Mouse (Mus musculus) midbrain, postnatal 0 days (tissue): ENCODE data around the gene Adam30. TPM values are rescaled to one million over a fixed set of nuclear protein-coding genes. Genes with fewer than 3 reads are reported as not detected.

ENCODE experiments used
- ATAC-seq: fragments of 200-750 bp; cut with Nextera tagmentation; 2 replicates; pipeline ENCODE4 v1.8.0; 2017; ENCODE audit warnings: moderate number of reproducible peaks, mild to moderate bottlenecking, moderate TSS enrichment, moderate library complexity; ENCODE audit not compliant: low FRiP score
- DNase-seq: peaks from one replicate; pipeline ENCODE4 v3.0.0-alpha.2; 2015; ENCODE audit warnings: low spot score
- H3K27ac ChIP-seq: fragments of 300-500 bp; sonication (generic); 2 replicates; pipeline ENCODE4 v1.5.1; 2014; ENCODE audit warnings: low read depth, mild to moderate bottlenecking, low read length, mixed read lengths
- H3K27me3 ChIP-seq: fragments of 300-500 bp; sonication (generic); 2 replicates; pipeline ENCODE4 v1.6.1; 2014; ENCODE audit warnings: low read length, control low read depth, mixed read lengths; ENCODE audit not compliant: insufficient read depth
- H3K36me3 ChIP-seq: fragments of 300-500 bp; sonication (generic); 2 replicates; pipeline ENCODE4 v1.6.1; 2014; ENCODE audit warnings: low read length, control low read depth, mixed read lengths; ENCODE audit not compliant: insufficient read depth
- H3K4me1 ChIP-seq: fragments of 300-500 bp; sonication (generic); 2 replicates; pipeline ENCODE4 v1.6.1; 2014; ENCODE audit warnings: mild to moderate bottlenecking, control low read depth, antibody characterized with exemption, low read length, mixed read lengths; ENCODE audit not compliant: insufficient read depth
- H3K4me2 ChIP-seq: fragments of 300-500 bp; sonication (generic); 2 replicates; pipeline ENCODE4 v1.6.1; 2014; ENCODE audit warnings: low read depth, mild to moderate bottlenecking, low read length, mixed read lengths; ENCODE audit not compliant: poor library complexity, severe bottlenecking
- H3K4me3 ChIP-seq: fragments of 300-500 bp; sonication (generic); 2 replicates; pipeline ENCODE4 v1.5.1; 2014; ENCODE audit warnings: low read depth, mild to moderate bottlenecking, low read length, moderate library complexity
- H3K9ac ChIP-seq: fragments of 300-500 bp; sonication (generic); replicated peaks from 2 replicates; pipeline ENCODE4 v1.6.1; 2014; ENCODE audit warnings: mild to moderate bottlenecking, low read length, moderate library complexity, mixed read lengths; ENCODE audit not compliant: poor library complexity, severe bottlenecking
- H3K9me3 ChIP-seq: fragments of 300-500 bp; sonication (generic); 2 replicates; pipeline ENCODE4 v1.6.1; 2016; ENCODE audit warnings: low read length, control low read depth
- CTCF ChIP-seq: IDR thresholded peaks from 2 replicates; pipeline ENCODE4 v1.5.1; 2016; ENCODE audit warnings: antibody characterized with exemption, mild to moderate bottlenecking
- WGBS: fragments of 180-500 bp; shearing (Covaris S2); extraction: QIAGEN DNeasy Blood & Tissue Kit; methylation state at CpG from one replicate; pipeline ENCODE4 v1.1.7; 2014; 5-methylcytosine and 5-hydroxymethylcytosine counted together
- polyA plus RNA-seq: library from polyadenylated mRNA; unstranded; fragments of >200 nt; fragmentation: Nextera tagmentation; extraction: Ambion mirVana; gene quantifications from 2 replicates; pipeline ENCODE4 v1.2.1, GENCODE M21; 2015
- total RNA-seq: library from RNA; depleted of rRNA; stranded (reverse); fragments of >200 nt; gene quantifications from 2 replicates; pipeline ENCODE4 v1.2.3, GENCODE M21; 2014

Gene Adam30
- total and polyA plus RNA-seq, 2 experiments from 2014 or later: not detected

GRCm38 (mm10) chr3:98132636-98133035, 27.8 kb upstream of the Adam30 start:
- H3K27ac ChIP-seq: no peak overlapping the region
- no peak for TF ChIP-seq CTCF
- H3K36me3 ChIP-seq: peaks cover 4% of the 10 kb centered on the region; the same call in 1 of the 2 replicates
- no peak overlapping the region for H3K4me2 ChIP-seq
- no peaks in the 10 kb centered on the region for H3K4me1 ChIP-seq
- no peak overlapping the region for H3K4me3 ChIP-seq
- no peak overlapping the region for H3K9ac ChIP-seq
- H3K9me3 ChIP-seq: no peaks in the 10 kb centered on the region
- 94% methylated on average over 8 of the region's 8 CpGs for WGBS
- DNase-seq: no peak
- ATAC-seq: no peak
- no peaks in the 10 kb centered on the region for H3K27me3 ChIP-seq

DNA sequence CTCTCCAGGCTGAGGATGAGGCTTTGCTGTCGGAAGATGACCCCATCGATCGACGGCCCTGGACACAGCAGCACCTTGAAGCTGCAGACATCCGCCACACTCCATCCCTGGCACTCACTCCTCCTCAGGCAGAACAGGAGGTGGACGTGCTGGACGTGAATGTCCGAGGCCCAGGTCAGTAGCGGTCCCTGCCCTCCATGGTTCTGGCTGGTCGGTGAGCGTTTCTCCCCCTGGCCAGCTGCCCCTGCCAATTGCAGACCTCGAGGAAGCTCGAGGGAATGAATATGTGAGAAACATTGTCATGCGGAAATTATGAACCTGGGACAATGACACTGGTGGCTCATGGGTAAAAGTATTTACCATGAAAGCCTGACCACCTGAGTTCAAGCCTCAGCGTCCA, 19.0 kb upstream of the Adam30 start:
- no peak overlapping the region for H3K4me2 ChIP-seq
- 95% methylated on average over 15 of the region's 15 CpGs for WGBS
- H3K4me1 ChIP-seq: no peaks in the 10 kb centered on the region
- TF ChIP-seq CTCF: no peak
- DNase-seq (no peak), ATAC-seq (no peak)
- no peak overlapping the region for H3K27ac ChIP-seq
- no peak overlapping the region for H3K9ac ChIP-seq
- H3K9me3 ChIP-seq: no peaks in the 10 kb centered on the region
- H3K36me3 ChIP-seq: peaks cover 5% of the 10 kb centered on the region; the same call in 1 of the 2 replicates
- no peaks in the 10 kb centered on the region for H3K27me3 ChIP-seq
- no peak overlapping the region for H3K4me3 ChIP-seq

DNA sequence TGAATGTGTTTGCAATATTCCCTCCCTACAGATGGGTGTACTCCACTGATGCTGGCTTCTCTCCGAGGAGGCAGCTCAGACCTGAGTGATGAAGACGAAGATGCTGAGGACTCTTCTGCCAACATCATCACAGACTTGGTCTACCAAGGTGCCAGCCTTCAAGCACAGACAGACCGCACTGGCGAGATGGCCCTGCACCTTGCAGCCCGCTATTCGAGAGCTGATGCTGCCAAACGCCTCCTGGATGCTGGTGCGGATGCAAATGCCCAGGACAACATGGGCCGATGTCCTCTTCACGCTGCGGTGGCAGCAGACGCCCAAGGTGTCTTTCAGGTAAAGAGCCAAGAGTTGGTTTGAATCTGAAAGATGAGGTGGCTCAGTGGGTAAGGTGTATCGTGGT, 17.6 kb upstream of the Adam30 start:
- ATAC-seq (no peak), DNase-seq (no peak)
- TF ChIP-seq CTCF: no peak
- no peaks in the 10 kb centered on the region for H3K27me3 ChIP-seq
- no peaks in the 10 kb centered on the region for H3K9me3 ChIP-seq
- H3K27ac ChIP-seq: no peak overlapping the region
- H3K4me2 ChIP-seq: no peak overlapping the region
- H3K36me3 ChIP-seq: peaks cover 5% of the 10 kb centered on the region; the same call in 1 of the 2 replicates
- no peaks in the 10 kb centered on the region for H3K4me1 ChIP-seq
- no peak overlapping the region for H3K9ac ChIP-seq
- H3K4me3 ChIP-seq: no peak overlapping the region
- 93% methylated on average over 13 of the region's 13 CpGs for WGBS

DNA sequence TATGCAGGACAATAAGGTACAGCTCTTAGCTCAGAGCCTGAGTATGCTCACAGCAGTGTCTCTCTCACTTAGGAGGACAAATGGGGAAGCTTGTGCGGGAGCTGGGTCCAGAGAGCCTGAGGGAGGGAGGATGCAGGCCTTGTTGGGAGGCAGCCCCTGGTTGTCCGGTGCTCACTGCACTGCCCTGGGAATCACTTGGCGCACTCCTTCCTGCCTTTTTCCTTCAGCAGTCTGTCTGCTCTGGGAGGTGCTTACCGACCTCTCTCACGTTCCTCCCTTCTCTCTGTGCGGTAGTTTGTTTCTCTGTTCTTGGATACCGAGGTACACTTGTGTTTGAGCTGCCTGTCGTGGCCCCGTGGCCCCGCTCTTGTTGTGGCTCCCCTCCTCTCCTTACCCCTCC, 15.2 kb upstream of the Adam30 start:
- Histone ChIP-seq H3K36me3 (peaks cover 5% of the 10 kb centered on the region; the same call in 1 of the 2 replicates), H3K4me1 (no peaks in the 10 kb centered on the region), H3K9ac (no peak overlapping the region), H3K4me2 (no peak overlapping the region), H3K9me3 (no peaks in the 10 kb centered on the region), H3K4me3 (no peak overlapping the region), H3K27me3 (no peaks in the 10 kb centered on the region), H3K27ac (no peak overlapping the region; the same call in 1 of the 2 replicates)
- ATAC-seq: no peak
- WGBS: 72% methylated on average over 10 of the region's 10 CpGs
- DNase-seq: peak; percentile 16
- TF ChIP-seq CTCF: no peak

- no peak for ATAC-seq
- Histone ChIP-seq H3K27me3 (no peaks in the 10 kb centered on the region), H3K27ac (no peak overlapping the region), H3K4me2 (no peak overlapping the region), H3K36me3 (peaks cover 5% of the 10 kb centered on the region; the same call in 1 of the 2 replicates), H3K4me1 (no peaks in the 10 kb centered on the region), H3K9ac (no peak overlapping the region), H3K4me3 (no peak overlapping the region), H3K9me3 (no peaks in the 10 kb centered on the region)
- no peak for TF ChIP-seq CTCF
- 96% methylated on average over 28 of the region's 29 CpGs for WGBS
- DNase-seq: no peak
Measured at GRCm38 (mm10) chr3:98146471-98147410, 13.7 kb upstream of the Adam30 start.

- no peak for TF ChIP-seq CTCF
- H3K4me1 ChIP-seq: no peaks in the 10 kb centered on the region
- no peak for ATAC-seq
- H3K9ac ChIP-seq: no peak overlapping the region
- H3K27ac ChIP-seq: no peak overlapping the region
- H3K4me3 ChIP-seq: no peak overlapping the region
- WGBS: 96% methylated on average over 14 of the region's 14 CpGs
- peaks cover 5% of the 10 kb centered on the region; the same call in 1 of the 2 replicates for H3K36me3 ChIP-seq
- no peak overlapping the region for H3K4me2 ChIP-seq
- H3K9me3 ChIP-seq: no peaks in the 10 kb centered on the region
- no peak for DNase-seq
- H3K27me3 ChIP-seq: no peaks in the 10 kb centered on the region
Measured at GRCm38 (mm10) chr3:98147706-98148105, 12.7 kb upstream of the Adam30 start.
